Mouse (Mus musculus): ENCODE results near the gene Kifc3. TPM values are rescaled to one million over a fixed set of nuclear protein-coding genes. Genes with fewer than 3 reads are reported as not detected.

Gene Kifc3
- total RNA-seq (2014; fragmentation: Nextera tagmentation) (not detected in 2 replicates), total RNA-seq (2017) (0.16 TPM in 1 of 2 replicates, not detected in the other), polyA plus RNA-seq (2012) (not detected in 2 replicates)

DNA sequence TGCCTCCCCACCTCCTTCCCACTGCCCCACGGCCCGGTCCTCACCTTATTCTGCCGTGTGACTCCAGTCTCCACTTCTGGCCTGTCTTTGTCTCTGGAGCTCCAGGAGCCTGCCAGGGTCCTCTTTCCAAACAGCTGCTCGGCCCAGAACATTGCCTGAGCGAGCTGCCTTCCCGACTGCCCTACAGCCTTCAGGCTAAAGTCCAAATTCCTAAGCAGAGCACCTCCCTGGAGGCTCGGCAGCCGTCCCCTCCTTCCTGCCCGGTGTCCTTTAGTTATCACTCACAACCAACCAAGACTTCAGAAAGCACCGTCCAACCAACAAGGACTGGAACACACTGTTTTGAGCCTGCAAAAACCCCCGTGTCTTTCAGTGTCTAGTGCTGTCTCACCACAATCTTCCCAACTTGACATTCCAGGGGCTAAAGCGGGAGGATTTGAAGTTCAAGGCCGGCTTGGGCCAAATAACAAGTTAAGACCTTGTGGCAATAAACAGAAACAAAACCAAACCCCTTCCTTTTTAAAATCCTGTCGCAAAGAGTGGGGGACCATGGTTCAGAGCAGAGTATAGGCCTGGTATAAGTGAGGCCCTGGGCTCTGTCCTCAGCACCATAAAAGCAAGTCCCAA lies at the start of gene Kifc3:
Kifc3 (minus strand) TSS at position 164 of the 627 bp plus-strand sequence.
- H3K4me3 ChIP-seq (ENCODE audit: low read depth, low read length) = no peak within 1 kb of the TSS
- no peak for DNase-seq (ENCODE audit: low spot score)

DNA sequence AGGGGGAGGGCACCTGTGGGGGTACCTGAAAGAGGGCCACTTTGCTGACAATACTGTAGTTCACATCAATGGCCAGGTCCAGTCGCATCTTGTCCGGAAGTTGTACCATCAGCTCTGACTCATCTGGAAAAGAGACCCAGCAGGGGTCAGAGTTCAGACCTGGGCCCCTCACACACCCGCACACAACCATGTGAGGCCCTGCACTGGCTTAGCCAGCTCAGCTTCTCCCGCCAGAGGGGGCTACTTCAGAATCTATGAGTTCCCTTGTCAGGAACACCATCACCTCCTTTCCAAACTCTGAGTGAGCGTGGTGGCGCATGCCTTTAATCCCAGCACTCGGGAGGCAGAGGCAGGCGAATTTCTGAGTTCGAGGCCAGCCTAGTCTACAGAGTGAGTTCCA lies 49.4 kb upstream of the Kifc3 start:
- no peak for TF ChIP-seq CTCF (IDR thresholded peaks at IDR 0.05; ENCODE audit: low read depth, low read length)
- no peak for TF ChIP-seq GATA1 (IDR thresholded peaks at IDR 0.05; ENCODE audit: borderline replicate concordance, low read length)
- no peak for TF ChIP-seq POLR2AphosphoS5 (IDR thresholded peaks at IDR 0.05; ENCODE audit: insufficient replicate concordance, low read depth, low read length)
- no peak for TF ChIP-seq TAL1 (conservative IDR thresholded peaks at IDR 0.05; ENCODE audit: low read depth, low read length)
- TF ChIP-seq GATA2 (IDR thresholded peaks at IDR 0.05; ENCODE audit: borderline replicate concordance, low read depth, low read length) = no peak
- H3K36me3 ChIP-seq (replicated peaks) = no peaks in the 10 kb centered on the region

More for the DNA sequence above, at the start of gene Kifc3:
- H3K36me3 ChIP-seq (replicated peaks) = no peaks in the 10 kb centered on the region
- TF ChIP-seq TAL1 (conservative IDR thresholded peaks at IDR 0.05; ENCODE audit: low read depth, low read length) (no peak), GATA1 (IDR thresholded peaks at IDR 0.05; ENCODE audit: borderline replicate concordance, low read length) (no peak), GATA2 (IDR thresholded peaks at IDR 0.05; ENCODE audit: borderline replicate concordance, low read depth, low read length) (no peak), POLR2AphosphoS5 (IDR thresholded peaks at IDR 0.05; ENCODE audit: insufficient replicate concordance, low read depth, low read length) (no peak), CTCF (IDR thresholded peaks at IDR 0.05; ENCODE audit: low read depth, low read length) (no peak)
- no peaks in the 10 kb centered on the region for H3K4me1 ChIP-seq (ENCODE audit: insufficient read depth, low read depth, low read length)
- H3K9me3 ChIP-seq (replicated peaks) = no peaks in the 10 kb centered on the region
- ATAC-seq (ENCODE audit: extremely low read depth, insufficient number of reproducible peaks, low FRiP score, poor library complexity, severe bottlenecking) = no peak
- peaks cover 37% of the 10 kb centered on the region for H3K27me3 ChIP-seq (ENCODE audit: insufficient read depth, low read length)

DNA sequence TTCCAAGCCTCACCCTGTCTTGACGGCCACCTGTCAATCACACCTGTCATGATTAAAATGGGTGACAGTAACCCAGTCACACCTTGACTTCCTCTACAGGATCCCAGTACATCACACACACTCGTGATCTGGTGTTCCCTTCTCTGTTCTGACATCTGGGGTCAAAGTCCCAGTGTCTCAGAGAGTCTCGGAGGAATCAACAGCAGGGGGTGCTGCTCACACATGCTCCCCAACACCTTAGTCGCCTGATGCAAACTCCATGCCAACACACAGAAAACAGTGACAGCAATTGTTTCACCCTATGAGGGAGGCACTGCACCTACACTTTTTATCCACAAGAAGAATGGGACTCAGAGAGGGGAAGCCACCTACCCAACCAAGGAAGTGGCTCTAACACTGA lies 47.2 kb upstream of the Kifc3 start:
- ATAC-seq (ENCODE audit: extremely low read depth, insufficient number of reproducible peaks, low FRiP score, poor library complexity, severe bottlenecking) (no peak), DNase-seq (ENCODE audit: low spot score) (no peak)
- TF ChIP-seq GATA2 (IDR thresholded peaks at IDR 0.05; ENCODE audit: borderline replicate concordance, low read depth, low read length) (no peak), TAL1 (conservative IDR thresholded peaks at IDR 0.05; ENCODE audit: low read depth, low read length) (no peak), GATA1 (IDR thresholded peaks at IDR 0.05; ENCODE audit: borderline replicate concordance, low read length) (no peak), POLR2AphosphoS5 (IDR thresholded peaks at IDR 0.05; ENCODE audit: insufficient replicate concordance, low read depth, low read length) (no peak), CTCF (IDR thresholded peaks at IDR 0.05; ENCODE audit: low read depth, low read length) (no peak)
- peaks cover 6% of the 10 kb centered on the region for H3K4me1 ChIP-seq (ENCODE audit: insufficient read depth, low read depth, low read length)
- H3K36me3 ChIP-seq (replicated peaks) = no peaks in the 10 kb centered on the region
- H3K27me3 ChIP-seq (ENCODE audit: insufficient read depth, low read length) = peaks cover 30% of the 10 kb centered on the region
- no peak overlapping the region for H3K4me3 ChIP-seq (ENCODE audit: low read depth, low read length)
- peaks cover 4% of the 10 kb centered on the region for H3K9me3 ChIP-seq (replicated peaks)

More for the DNA sequence above, 49.4 kb upstream of the Kifc3 start:
- H3K9me3 ChIP-seq (replicated peaks) = no peaks in the 10 kb centered on the region
- peaks cover 8% of the 10 kb centered on the region for H3K4me1 ChIP-seq (ENCODE audit: insufficient read depth, low read depth, low read length)
- peaks cover 29% of the 10 kb centered on the region for H3K27me3 ChIP-seq (ENCODE audit: insufficient read depth, low read length)
- ATAC-seq (ENCODE audit: extremely low read depth, insufficient number of reproducible peaks, low FRiP score, poor library complexity, severe bottlenecking) = no peak
- H3K4me3 ChIP-seq (ENCODE audit: low read depth, low read length) = no peak overlapping the region
- DNase-seq (ENCODE audit: low spot score) = no peak

DNA sequence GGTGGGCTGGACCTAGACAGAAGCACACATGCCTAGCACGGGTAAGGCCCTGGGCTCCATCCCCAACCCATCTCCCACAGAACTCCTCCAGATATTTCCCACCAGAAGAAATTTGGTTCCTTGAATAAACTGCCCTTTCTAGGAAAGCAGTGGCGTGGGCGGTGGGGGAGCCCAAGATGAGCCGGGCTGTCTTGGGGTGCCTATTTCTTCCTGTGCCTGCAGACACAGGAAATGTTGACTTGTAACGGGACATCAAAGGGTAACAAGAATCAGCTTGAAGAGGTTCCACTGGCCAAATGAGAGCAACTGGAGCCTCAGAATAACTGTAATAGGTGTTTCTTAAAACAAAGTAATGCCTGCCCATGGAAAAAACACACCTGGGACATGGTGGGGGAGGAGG lies 44.7 kb upstream of the Kifc3 start:
- peaks cover 26% of the 10 kb centered on the region for H3K27me3 ChIP-seq (ENCODE audit: insufficient read depth, low read length)
- peaks cover 4% of the 10 kb centered on the region for H3K9me3 ChIP-seq (replicated peaks)
- H3K36me3 ChIP-seq (replicated peaks) = no peaks in the 10 kb centered on the region
- DNase-seq (ENCODE audit: low spot score) (no peak), ATAC-seq (ENCODE audit: extremely low read depth, insufficient number of reproducible peaks, low FRiP score, poor library complexity, severe bottlenecking) (no peak)
- TF ChIP-seq TAL1 (conservative IDR thresholded peaks at IDR 0.05; ENCODE audit: low read depth, low read length) = no peak
- TF ChIP-seq CTCF (IDR thresholded peaks at IDR 0.05; ENCODE audit: low read depth, low read length) = no peak
- no peak for TF ChIP-seq POLR2AphosphoS5 (IDR thresholded peaks at IDR 0.05; ENCODE audit: insufficient replicate concordance, low read depth, low read length)
- TF ChIP-seq GATA2 (IDR thresholded peaks at IDR 0.05; ENCODE audit: borderline replicate concordance, low read depth, low read length) = no peak
- TF ChIP-seq GATA1 (IDR thresholded peaks at IDR 0.05; ENCODE audit: borderline replicate concordance, low read length) = no peak
- H3K4me3 ChIP-seq (ENCODE audit: low read depth, low read length) = no peak overlapping the region
- 0 out of 2 replicates have a peak, but pooled peaks cover 3% of the 10 kb centered on the region for H3K4me1 ChIP-seq (ENCODE audit: insufficient read depth, low read depth, low read length)

DNA sequence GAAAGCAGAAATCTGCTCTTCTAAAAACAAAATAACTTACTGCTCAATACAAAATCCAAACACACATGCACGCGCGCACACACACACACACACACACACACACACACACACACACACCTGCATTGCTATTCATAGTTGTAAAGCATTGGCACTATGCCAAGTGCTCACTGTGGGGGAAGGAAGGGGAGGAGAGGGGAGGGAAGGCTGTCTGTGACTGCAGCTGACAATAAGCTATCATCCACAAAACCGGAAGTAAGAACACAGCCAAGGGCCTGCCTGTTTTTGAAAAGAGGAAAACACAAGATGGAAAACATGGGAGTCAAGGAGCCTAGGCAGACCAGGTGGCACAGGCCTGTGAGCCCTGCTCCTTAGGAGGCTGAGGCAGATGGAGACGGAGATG lies 42.6 kb upstream of the Kifc3 start:
- Histone ChIP-seq H3K36me3 (replicated peaks) (no peaks in the 10 kb centered on the region), H3K4me1 (ENCODE audit: insufficient read depth, low read depth, low read length) (0 out of 2 replicates have a peak, but pooled peaks cover 3% of the 10 kb centered on the region), H3K4me3 (ENCODE audit: low read depth, low read length) (no peak overlapping the region), H3K27me3 (ENCODE audit: insufficient read depth, low read length) (peaks cover 18% of the 10 kb centered on the region), H3K9me3 (replicated peaks) (peaks cover 4% of the 10 kb centered on the region)
- no peak for DNase-seq (ENCODE audit: low spot score)
- TF ChIP-seq POLR2AphosphoS5 (IDR thresholded peaks at IDR 0.05; ENCODE audit: insufficient replicate concordance, low read depth, low read length) (no peak), GATA2 (IDR thresholded peaks at IDR 0.05; ENCODE audit: borderline replicate concordance, low read depth, low read length) (no peak)
- no peak for ATAC-seq (ENCODE audit: extremely low read depth, insufficient number of reproducible peaks, low FRiP score, poor library complexity, severe bottlenecking)

DNA sequence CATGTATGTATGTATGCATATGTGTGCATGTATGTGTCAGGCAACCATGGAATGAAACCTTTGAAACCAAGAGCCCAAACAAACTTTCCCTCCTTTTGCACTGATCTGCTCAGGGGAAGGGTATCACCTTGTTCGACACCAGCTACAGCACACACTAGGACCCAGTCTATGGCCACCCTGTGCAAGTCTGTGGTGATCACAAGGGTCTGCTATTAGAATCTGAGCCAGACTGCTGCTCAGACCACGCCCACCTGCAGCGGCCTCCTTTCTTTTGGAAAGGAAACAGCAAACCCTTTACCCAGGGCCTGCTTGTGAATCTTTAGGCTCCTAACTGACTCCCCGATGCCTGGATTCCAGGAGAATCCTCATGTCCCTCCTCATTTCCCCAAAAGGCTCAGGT lies 41.2 kb upstream of the Kifc3 start:
- no peak for ATAC-seq (ENCODE audit: extremely low read depth, insufficient number of reproducible peaks, low FRiP score, poor library complexity, severe bottlenecking)
- H3K4me3 ChIP-seq (ENCODE audit: low read depth, low read length) = no peak overlapping the region
- no peak for TF ChIP-seq POLR2AphosphoS5 (IDR thresholded peaks at IDR 0.05; ENCODE audit: insufficient replicate concordance, low read depth, low read length)
- TF ChIP-seq TAL1 (conservative IDR thresholded peaks at IDR 0.05; ENCODE audit: low read depth, low read length) = no peak
- no peak for TF ChIP-seq GATA1 (IDR thresholded peaks at IDR 0.05; ENCODE audit: borderline replicate concordance, low read length)
- no peak for TF ChIP-seq GATA2 (IDR thresholded peaks at IDR 0.05; ENCODE audit: borderline replicate concordance, low read depth, low read length)
- TF ChIP-seq CTCF (IDR thresholded peaks at IDR 0.05; ENCODE audit: low read depth, low read length) = no peak
- H3K9me3 ChIP-seq (replicated peaks) = peaks cover 4% of the 10 kb centered on the region
- 0 out of 2 replicates have a peak, but pooled peaks cover 3% of the 10 kb centered on the region for H3K4me1 ChIP-seq (ENCODE audit: insufficient read depth, low read depth, low read length)
- H3K36me3 ChIP-seq (replicated peaks) = no peaks in the 10 kb centered on the region
- H3K27me3 ChIP-seq (ENCODE audit: insufficient read depth, low read length) = peaks cover 14% of the 10 kb centered on the region
- DNase-seq (ENCODE audit: low spot score) = no peak
